Mouse (Mus musculus) adrenal gland, postnatal 36 days (tissue): ENCODE results near the gene Jpt2. TPM values are rescaled to one million over a fixed set of nuclear protein-coding genes. Genes with fewer than 3 reads are reported as not detected.

Experiments used
- DNase-seq, 2 experiments: peaks; one replicate each; pipeline ENCODE4 v3.0.0; 2021; ENCODE audit warnings: mixed read lengths in 1 of 2
- total RNA-seq, 2 experiments: library from RNA; stranded (reverse); gene quantifications; 2 replicates each; pipeline ENCODE4 v1.2.3; 2021

Jpt2 gene
- total RNA-seq, 2 experiments from 2014 or later, result 25.1 to 26.4 TPM

DNA sequence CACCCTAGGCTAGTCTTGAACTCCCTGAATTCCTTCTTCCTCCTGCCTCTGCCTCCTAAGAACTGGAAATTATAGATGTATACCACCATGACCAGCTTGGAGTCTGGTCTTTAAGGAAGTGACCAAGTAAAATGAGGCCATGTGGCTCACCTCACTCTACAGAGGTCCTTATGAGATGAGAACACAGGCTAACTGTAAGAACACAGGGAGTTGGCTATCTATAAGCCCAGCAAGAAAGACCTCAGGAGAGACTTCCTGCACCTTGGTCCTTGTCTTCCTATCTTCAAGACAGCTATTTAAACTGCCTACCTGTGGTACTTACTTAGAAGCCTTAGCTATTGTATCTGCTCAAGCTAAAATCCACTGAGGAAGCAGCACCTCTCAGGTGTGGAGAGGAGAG lies 46.5 kb downstream of the Jpt2 start:
- DNase-seq, result no peak

DNA sequence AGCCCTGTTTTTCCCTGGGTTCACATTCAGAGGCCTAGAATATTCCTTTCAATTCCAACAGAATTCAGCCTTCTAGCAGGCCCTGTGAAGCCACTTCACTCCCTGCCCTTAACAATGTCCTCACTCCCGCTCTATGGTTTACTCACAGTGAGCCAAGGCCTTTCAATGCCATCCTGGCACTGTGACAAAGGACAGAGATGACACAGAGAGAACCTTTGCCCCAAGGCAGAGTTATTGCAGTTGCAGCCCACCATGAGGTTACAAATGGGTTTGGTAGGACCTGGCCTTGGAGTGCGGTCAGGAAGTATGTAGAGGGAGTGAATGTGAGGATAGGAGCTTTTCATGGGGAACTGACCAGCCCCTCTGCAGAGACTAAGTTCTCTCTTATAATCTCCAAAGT lies 52.9 kb downstream of the Jpt2 start:
- peak; percentile 84 to 89 for DNase-seq

DNA sequence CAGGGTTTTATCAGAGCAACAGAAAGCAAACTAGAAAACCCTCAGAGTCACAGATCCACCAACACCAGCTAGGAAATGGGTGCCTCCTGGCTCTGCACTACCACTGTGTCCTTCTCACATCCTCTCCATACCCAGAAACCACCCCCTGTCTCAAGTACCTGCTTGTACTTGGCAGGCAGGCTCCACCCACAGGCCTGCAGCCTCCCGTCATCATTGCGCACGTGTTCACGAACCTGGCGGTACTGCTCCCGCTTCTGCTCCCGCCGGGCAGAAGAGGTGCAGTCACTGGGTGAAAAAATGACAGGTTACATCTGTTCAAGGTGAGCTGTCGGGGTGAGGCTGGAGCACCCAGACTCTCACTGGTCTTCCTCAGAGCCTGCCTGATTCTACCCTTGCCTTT lies 56.7 kb downstream of the Jpt2 start:
- DNase-seq, result no peak

DNA sequence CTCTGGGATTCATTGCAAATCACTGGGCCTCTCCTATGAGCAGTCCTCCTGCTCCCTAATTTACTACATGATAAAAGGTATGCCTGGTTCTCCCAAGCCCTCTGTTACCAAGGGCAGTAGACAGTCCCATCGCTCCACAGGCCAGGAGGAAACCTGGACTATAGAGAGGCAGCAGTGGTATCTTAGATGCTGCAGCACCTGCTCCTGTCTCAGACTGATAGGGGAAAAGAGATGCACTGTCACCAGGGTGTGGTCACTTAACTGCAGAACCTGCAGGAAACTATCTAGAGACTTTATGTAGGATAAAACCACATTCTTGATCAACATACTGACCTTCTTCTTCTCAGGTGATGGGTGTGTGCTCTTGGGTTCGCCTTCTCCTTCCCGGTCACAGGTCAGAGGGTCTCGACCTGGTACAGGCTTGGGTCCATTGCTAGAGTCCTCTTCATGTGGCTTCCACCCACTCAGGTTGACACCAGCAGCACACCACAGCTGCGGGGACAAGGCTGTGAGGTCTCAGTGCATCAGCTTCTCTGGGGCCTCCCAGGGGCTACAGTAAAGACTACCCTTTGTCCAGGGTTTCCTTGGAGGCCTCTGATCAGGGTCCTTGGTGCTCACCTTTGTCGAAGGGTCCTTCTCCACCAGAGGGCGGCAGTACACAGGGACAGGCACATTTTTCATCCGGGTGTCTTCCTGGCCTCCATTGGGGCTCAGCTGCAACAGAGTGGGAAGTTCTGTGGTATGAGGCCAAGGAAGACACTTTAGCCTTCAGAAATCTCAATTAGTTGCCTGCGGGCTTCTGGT lies 57.6 kb downstream of the Jpt2 start:
- peak; percentile 57 to 65 for DNase-seq

DNA sequence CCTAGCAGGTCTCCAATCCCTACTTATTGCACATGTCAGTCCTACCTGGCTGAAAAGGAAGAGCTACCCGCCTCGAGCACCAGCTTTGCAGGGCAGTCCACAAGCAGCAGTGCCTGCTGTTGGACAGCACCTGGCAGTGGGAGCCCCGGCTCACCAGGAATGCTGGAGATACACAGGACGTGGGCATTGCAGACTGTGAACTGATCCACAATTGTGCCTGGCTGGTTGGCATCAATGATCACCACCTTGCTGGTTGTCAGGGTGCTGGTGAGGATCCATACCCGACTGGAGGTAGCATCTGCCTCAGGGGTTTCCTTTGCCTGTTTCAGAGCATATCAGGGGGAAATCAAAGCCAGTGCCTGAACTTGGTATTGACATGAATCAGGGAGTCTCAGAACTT lies 58.4 kb downstream of the Jpt2 start:
- DNase-seq, result no peak

DNA sequence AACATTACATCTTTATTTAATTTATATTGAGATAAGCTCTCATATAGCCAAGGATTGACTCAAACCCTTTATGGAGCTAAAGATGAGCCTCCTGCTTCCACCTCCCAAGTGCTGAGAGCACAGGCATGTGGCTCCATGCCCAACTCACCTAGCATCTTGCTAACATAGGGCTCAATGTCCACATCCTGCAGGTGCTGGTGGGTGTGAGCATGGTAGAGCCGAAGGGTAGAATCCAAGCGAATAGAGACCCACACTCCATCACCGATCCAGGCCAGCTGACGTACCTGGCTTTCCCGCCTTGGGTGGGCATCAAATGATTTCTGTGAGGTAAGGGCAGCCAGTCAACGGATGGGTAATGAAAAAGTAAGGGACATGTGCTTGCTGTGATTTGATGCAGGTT lies 60.5 kb downstream of the Jpt2 start:
- DNase-seq, result no peak

DNA sequence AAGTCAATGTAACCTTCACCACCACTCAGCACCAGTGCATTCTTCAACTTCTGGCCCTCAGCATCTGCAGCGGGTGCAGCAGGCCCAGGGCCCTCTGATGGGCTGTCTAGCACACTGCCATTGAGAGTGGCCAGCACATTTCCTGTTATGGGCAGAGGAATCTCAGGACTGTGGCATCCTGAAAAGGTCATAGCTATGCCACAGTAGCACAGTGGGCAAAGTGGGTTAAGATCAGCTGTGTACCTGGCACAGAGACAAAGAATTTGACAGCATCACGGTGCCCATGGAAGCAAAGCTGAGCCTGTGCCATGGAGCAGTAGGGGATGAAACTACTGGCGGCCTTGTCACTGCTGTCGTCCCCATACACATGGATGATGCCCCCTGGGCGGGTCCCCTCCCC lies 61.3 kb downstream of the Jpt2 start:
- no peak for DNase-seq

DNA sequence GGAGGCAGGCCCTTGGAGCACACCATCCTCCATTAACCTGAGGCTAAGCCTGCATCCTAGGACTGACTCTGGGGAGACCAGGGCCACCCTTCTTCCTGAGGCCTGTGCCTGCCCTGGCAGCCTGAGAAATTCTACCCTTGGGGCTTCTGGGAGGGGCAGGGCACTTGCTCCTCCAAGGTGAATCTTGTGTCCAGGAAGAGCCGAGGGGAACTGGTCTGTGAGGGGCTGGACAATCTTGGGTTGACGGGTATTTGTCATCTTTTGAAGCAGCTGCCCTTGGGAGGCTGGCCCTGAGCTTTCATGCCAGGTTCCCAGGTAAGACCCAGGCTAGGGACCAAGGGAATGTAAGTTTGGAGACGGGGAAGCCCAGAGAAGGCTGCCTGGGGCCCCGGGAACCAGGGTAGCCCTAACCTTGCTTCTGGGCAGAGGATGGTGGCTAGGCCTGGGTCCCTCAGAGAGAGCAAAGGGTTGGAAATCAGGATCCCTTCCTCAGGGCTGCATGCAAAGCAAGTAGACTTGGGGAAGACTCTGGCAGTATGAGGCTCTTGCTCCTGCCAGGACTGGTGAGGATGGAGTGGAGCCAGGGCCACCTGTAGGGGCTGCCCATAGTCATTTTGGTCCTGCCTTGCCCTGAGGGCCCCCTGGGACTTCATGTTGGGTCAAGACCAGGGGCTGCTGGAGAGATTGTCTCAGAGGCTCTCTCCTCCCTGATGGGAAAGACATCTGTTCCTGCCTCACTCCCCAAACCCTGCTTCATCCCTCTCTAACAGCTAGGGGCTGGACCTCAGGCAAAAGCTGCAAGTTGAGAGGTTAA lies 62.2 kb downstream of the Jpt2 start:
- DNase-seq, result no peak

DNA sequence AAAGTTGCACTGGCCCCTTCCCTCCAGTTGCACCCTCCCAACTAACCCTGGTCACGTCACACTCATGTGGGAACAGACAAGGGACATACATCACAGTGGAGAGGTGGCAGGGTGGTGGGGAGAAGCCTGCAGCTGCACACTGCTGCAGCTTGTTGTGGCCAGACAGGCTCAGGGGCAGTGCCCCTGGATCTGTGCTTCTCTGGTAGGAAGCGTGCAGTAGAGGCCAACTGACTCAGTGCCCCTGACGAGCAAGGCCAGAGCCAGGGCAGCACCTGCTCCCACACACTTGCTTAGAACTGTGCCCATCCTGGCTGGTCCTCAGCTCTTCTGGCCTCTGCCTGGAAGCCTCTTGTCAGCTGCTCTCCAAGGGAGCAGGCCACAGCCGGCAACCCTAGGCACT lies 62.9 kb downstream of the Jpt2 start:
- DNase-seq, result peak; percentile 61 to 70

DNA sequence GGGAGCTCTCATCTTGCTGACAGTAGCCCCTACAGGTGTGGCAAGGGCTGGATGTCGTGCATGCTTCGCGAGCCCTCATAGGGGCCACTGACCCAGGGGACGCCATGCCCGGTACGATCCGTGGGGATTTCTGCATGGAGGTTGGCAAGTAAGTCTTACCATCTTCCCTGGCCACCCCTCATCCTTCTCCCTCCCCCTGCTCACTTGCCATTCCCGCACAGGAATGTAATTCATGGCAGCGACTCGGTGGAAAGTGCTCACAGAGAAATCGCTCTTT lies 63.6 kb downstream of the Jpt2 start:
- no peak for DNase-seq

DNA sequence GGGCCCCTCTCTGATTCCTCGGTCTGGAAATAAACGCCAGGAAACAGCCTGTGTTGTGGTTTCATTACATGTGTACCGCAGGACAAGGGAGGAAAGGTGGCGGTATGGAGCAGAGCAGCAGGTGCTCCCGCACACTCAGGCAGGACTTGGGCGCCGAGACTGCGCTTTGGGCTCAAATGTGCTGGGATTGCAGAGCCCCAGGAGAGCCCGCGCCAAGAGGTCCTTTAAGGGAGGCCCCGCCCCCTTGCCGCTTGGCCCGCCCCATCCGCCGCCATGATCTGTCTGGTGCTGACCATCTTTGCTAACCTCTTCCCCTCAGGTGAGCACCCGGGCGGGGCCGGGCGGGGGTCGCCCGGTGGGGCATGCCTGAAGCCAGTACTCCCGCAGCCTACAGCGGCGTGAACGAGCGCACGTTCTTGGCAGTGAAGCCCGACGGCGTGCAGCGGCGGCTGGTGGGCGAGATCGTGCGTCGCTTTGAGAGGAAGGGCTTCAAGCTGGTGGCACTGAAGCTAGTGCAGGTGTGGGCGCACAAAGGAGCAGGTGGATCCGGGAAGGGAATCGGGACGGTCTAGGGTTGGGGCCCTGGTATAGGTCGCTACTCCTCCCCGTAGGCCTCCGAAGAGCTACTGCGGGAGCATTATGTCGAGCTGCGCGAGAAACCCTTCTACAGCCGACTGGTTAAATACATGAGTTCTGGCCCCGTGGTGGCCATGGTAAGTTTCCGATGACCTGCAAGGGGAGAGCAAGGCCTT lies 64.1 kb downstream of the Jpt2 start, which contains the start of gene Nme3:
Gene Nme3 (plus strand): TSS at position 260 of the 752 bp plus-strand sequence.
- DNase-seq, result peak; percentile 86 to 91

DNA sequence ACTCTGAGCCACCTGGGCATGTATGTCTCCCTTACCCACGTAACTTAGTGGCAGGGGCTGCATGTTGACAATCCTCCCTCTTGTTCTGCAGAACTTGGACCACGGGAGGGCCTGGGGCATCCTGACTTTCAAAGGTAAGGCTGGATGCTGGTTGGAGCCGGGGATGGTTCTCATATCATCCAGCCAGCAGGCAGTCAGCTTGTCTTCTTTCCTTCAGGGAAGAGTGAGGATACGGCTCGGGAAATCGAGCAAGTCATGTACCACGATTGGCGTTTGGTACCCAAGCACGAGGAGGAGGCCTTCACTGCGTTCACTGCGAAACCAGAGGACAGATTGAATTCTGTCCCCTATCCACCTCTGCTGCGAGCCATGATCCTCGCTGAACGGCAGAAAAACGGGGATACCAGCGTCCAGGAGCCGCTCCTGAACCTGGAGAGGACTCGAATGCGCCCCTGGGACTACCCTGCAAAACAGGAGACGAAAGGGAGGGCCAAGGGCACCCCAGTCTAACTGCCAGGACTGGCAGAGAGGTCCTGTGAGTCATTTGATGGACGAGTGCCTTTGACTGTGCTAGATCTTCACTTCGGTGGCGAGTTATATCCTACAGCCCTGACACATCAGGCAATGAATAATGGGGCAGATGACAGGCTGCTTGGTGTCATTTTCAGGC lies 64.8 kb downstream of the Jpt2 start:
- DNase-seq, result peak; percentile 73 to 81

DNA sequence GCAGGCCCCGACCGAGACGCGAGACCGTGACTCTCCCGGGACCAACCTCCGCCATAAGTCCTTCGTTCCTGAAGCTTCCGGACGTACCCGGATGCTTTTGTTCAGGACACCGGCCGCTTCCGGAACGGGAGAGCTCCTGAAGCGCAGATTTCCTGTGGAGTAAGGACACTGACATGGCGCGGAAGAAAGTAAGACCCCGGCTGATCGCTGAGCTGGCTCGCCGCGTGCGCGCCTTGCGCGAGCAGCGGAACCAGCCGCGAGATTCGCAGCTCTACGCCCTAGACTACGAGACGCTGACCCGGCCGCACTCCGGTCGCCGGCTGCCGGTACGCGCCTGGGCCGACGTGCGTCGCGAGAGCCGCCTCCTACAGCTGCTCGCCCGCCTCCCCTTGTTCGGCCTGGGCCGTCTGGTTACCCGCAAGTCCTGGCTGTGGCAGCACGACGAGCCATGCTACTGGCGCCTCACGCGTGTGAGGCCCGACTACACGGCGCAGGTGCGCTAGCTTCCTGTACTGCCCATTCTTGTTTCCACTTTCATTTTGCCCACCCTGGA lies 65.4 kb downstream of the Jpt2 start, which contains the start of the genes Eme2 and Mrps34:
Gene Eme2 (minus strand): TSS at position 93 of the 553 bp plus-strand sequence.
Gene Mrps34 (plus strand): TSS at position 122 of the 553 bp plus-strand sequence.
- peak; percentile 86 to 87 for DNase-seq

DNA sequence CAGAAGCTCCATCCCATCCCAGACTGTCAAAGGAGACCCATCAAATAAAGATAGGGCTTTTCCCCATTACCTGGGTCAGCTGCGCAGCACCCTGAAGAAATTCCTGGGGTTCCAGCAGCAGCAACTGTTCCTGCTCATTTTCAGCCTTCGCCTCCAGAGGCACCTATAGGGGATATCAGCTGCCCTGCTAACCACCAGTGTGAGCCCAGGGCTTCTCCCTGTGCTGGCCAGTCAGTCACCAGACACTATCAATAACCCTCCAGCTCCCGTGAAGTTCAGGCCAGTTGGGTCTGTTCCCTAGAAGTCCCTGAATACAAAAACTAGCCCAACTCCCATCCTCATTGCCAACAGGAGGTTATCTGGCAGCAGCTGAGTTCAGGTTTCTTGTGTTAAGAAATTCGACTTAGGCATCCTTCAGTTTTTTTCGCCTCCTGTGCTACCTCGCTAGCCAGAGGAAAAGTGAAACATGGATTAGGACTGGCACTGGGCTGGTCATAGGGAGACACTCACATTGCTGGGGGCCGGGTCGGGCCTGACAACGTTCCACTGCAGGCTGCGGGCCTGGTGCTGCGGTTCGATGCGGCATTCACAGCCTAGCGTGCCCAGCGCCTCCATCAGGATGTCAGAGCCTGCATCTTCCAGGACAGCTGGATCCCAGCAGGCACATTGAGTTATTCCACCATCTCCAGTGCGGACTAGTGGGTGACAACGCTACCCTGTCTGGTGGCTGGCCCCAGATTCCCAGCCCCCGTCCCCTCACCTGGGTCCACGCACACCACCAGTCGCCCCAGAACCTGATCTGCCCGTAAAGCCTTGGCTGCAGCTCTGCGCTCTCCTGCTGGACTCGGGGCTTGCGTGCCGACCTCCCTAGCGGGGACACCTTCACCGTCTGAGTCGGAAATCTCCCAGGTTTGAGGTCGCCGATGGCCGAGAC lies 66.2 kb downstream of the Jpt2 start:
- DNase-seq, result peak in 1 of 2 experiments; percentile 21

DNA sequence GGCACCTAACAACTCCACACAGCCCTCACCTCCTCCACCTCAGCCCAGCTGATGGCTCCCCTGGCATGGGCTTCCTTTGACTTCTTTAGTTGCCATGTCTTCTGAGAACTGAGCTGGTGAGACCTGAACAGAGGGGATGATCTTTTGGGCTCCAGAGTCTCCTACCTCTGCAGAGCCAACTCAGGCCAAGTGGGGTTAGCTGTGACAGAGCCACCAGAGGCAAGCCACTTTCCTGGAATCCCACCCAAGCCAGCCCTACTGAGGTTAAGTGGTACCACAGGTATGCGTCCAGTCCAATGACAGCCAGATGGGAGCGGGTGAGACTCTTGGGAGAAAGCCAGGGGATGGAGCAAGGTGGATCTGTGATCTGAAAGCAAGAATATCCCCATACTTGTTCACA lies 67.2 kb downstream of the Jpt2 start:
- DNase-seq, result no peak

DNA sequence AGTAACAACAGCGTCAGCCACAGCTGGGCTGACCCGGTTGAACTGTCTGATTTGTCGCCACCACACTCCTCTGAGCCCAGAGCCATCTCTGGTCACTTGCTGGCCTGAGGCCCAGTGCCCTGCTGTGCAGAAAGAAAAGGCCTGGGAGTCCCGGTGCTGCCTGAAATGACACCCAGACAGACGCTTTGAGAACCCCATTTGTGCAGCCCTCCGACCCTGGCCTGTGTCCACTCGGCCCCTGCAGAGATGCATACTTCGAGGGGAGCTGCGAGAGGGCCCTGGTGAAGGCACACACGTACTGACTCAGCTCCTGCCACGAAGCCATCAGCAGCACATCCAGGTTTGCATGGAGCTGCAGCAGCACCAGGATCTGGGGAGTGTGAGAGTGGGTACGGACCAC lies 67.7 kb downstream of the Jpt2 start:
- no peak for DNase-seq

DNA sequence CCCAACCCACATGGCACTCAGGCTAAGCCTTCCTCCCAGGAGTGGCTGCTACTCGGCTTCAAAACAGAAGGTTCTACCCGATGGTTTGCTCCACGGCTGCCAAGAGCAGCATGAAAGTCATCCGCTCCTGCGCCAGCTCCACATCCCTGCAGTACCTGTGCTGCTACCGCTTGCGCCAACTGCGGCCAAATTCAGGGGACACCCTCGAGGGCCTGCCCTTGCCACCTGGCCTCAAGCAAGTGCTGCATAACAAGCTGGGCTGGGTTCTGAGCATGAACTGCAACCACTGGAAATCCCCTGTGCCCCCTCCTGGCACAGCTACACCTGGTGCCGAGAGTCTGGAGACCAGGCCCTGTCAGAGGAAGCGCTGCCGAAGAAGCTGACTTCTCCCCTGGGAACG lies 69.2 kb downstream of the Jpt2 start:
- DNase-seq, result no peak

DNA sequence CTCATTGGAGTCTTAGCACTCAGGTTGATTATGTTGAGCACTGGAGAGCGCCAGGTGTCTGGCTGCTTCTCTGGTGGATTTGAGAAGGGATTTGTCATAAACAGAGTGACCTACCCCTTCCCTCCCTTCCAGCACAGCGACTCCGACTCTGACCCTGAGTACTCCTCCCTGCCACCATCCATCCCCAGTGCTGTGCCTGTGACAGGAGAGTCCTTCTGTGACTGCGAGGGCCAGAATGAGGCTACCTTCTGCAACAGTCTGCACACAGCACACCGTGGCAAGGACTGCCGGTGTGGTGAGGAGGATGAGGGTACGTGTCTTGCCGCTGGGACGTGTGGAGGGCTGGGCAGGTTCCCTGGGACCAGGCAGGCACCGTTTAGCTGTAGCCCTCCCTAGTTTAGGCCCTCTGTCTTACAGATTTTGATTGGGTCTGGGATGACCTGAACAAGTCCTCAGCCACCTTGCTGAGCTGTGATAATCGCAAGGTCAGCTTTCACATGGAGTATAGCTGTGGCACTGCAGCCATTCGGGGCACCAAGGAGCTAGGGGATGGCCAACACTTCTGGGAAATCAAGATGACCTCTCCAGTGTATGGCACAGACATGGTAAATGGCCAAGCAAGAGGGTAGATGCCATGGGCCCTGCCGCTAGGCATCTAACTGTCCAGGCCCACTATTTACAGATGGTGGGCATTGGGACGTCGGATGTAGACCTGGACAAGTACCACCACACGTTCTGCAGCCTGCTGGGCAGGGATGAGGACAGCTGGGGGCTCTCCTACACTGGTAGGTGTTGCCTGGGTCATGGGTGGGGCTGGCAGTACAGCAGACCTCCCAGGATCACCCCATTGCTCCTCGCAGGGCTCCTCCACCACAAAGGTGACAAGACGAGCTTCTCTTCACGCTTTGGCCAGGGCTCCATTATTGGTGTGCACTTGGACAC lies 70.1 kb downstream of the Jpt2 start:
- no peak for DNase-seq

DNA sequence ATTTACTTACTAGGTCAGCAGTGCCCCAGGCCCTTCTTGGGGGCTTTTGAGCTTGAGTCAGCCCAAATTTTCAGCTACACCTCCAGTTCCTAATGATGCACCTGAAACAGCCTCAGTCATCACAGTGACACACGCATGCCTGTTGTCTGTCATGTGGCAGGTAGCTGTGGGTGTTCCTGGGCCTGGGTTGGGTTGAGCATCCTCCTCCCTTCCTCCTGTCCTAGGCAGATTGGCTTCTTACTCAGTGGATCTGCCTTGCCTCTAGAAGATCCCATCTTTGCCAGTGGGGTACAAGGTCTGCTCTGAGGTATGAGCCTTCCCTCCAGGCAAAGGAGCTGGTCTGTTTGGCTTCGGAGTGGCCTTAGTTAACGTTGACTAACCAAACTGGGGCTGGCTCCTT lies 71.6 kb downstream of the Jpt2 start:
- DNase-seq, result no peak
